Mouse (Mus musculus) left cerebral cortex, postnatal 36 days (tissue): Measurements from ENCODE around the gene Phlda3. TPM values are rescaled to one million over a fixed set of nuclear protein-coding genes. Genes with fewer than 3 reads are reported as not detected.

Experiments used
- DNase-seq, 2 experiments: peaks; one replicate each; pipeline ENCODE4 v3.0.0; 2021 to 2022; ENCODE audit warnings: low spot score in 2 of 2, mixed read lengths in 1 of 2
- intact Hi-C: fragments of 180-260 bp; cut with DNase I; formaldehyde crosslinking; loops from one replicate; pipeline ENCODE4 v1.15.1; 2025
- total RNA-seq, 2 experiments: library from RNA; stranded (reverse); gene quantifications; 2 replicates each; pipeline ENCODE4 v1.2.3; 2021

Gene Phlda3
- total RNA-seq, 2 experiments from 2014 or later, result 18.2 to 28.8 TPM

DNA sequence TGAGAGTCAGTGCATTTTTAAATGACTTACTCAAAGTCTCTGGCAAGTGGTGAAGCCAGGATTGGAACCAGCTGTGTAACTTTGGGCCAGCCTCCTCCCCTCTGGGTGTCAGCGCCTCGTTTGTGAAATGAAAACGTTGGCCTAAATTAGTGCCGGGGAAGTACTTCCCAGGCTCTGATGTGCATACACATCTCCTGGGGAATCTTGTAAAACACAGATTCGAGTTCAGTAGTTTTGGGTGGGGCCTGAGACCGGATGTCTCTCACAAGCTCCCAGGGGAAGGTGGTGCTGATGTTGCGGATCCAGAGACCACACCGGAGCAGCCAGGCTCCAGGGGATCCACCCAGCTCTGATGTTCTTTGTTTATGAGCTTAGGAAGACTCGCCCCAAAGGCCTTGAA, 10.6 kb upstream of the Phlda3 start:
- intact Hi-C loops, result no loop called here
- no peak for DNase-seq

- intact Hi-C loops, result no loop called here
- DNase-seq, result no peak
Measured at GRCm38 (mm10) chr1:135755913-135756312, 10.0 kb upstream of the Phlda3 start.

DNA sequence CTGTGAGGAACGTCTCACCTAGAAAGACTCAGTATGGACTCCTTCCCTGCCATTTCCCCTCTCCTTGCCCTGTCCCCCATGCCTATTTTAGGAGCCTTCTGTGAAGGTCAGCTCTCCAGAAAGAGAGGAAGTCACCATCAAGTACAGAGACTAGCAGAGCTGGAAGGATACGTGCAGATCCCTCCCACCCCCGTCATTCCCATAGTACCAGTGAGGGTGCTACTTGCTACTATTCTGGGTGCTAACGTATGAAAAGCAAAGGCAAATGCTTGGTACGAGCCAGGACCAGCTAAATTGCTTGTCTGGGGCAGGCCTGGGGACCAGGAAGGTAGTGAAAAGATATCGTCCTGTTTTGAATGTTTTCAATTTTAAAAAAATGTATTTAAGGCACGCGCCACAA, 8.6 kb upstream of the Phlda3 start:
- no peak for DNase-seq
- intact Hi-C loops, result no loop called here

- intact Hi-C loops, result no loop called here
- DNase-seq, result no peak
Measured at GRCm38 (mm10) chr1:135759685-135760084, 6.2 kb upstream of the Phlda3 start.

GRCm38 (mm10) chr1:135760216-135760615, 5.7 kb upstream of the Phlda3 start:
- intact Hi-C loops, result no loop called here
- DNase-seq, result no peak

DNA sequence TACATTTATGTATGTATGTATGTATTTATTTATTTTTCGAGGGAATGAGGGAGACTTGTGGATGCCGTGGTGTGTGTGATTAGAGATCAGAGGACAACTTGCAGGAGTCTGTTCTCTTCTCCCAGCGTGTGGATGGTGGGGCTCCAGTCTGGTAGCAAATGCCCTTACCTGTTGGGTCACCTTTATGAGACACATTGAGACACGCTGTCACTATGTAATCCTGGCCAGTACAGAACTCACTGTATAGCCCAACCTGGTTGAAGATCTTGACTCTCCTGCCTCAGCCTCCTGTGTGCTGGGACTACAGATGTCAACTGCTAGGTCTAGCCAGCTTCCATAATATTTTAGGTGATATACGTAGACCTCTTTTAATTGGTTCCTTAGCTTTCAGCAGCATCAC, 4.2 kb upstream of the Phlda3 start:
- intact Hi-C loops, result no loop called here
- no peak for DNase-seq

DNA sequence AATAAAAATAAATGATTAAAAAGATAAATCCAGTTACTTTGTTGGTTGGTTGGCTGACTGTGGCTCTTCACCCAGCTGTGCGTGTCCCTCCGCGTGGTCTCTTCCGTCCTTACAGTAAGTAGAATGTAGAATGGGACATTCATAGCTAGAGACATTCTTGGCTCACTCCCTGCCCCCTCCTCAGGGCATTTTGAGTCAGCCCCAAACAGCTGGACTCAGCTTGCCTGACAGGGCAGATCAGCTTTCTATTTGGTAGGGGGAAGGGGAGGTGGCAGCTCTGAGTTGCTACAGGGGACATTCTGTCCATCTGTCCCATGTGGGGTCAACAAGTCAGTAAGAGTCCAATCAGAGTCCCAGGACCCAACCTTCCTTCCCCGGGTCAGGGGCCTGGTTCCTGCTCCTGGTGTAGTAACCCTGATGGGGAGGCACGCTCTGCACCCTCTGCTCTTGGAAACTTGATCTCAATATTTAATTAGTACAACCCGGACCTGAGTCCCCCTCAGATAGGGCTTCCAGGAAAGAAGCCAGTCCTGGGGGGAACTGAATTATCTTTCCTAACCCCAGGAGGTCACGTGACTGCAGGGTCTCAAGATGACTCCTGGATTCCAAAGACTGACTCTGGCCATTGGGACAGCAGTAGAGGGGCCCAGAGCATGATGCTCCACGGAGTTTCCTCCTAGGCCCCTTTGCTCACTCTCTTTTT, 2.3 kb upstream of the Phlda3 start:
- intact Hi-C loops, result no loop called here
- no peak for DNase-seq

GRCm38 (mm10) chr1:135764206-135764528, 1.8 kb upstream of the Phlda3 start:
- no peak for DNase-seq
- intact Hi-C loops, result no loop called here

GRCm38 (mm10) chr1:135766592-135767306, 830 bp downstream of the Phlda3 start:
- intact Hi-C loops, result no loop called here
- no peak for DNase-seq

DNA sequence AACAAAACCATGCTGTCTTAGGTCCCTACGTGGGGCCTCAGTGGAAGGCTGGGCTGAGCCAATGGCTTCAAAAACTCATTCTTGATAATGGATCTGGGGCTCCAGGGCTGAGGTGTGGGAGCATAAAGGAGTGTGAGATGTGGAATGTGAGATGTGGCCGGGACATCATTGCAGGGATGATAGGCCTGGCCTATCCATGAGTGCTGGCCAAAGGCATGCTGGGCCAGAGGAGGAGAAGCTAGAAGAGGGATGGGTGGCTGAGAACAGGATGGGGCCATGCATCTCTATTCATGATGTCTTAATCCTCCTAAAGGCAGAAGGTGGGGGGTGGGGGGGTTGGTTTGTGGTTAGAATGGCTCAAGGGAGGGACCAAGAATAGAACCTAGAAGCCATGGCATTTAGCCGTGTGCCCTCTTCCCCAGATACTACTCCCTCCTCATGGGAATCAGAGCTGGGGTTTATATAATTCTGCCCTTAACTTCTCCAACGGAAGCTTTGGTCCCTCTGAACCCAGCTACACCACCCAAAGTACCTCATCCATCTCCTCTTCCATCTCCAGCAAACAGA, 1.5 kb downstream of the Phlda3 start:
- no peak for DNase-seq
- intact Hi-C loops, result no loop called here

DNA sequence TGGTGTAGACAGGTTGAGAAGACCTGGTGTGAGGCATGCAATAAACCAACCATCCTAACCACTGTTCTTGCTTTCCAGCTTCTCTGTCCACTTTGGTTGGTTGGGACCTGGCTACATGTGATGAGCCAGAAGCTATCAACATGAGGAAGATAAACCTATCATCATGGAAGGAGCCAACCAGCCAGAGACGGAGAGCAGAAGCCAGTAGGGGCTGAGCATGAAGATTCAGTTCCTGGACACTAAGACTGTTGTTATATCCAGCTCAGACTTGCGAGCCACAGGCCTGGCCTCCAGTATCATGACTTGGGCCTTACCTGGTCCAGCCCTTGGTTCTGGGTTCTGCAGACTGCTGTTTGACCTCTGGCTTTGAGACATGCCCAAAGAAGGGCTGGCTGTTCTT, 2.5 kb downstream of the Phlda3 start:
- intact Hi-C loops, result no loop called here
- DNase-seq, result no peak

- intact Hi-C loops, result no loop called here
- DNase-seq, result no peak
Measured at GRCm38 (mm10) chr1:135770237-135770636, 4.3 kb downstream of the Phlda3 start.

- DNase-seq, result no peak
- intact Hi-C loops, result no loop called here
Measured at GRCm38 (mm10) chr1:135770896-135771572, 5.1 kb downstream of the Phlda3 start.

- DNase-seq, result no peak
- intact Hi-C loops, result no loop called here
Measured at GRCm38 (mm10) chr1:135771573-135771970, 5.7 kb downstream of the Phlda3 start.

GRCm38 (mm10) chr1:135776596-135776995, 10.7 kb downstream of the Phlda3 start:
- intact Hi-C loops, result no loop called here
- no peak for DNase-seq

DNA sequence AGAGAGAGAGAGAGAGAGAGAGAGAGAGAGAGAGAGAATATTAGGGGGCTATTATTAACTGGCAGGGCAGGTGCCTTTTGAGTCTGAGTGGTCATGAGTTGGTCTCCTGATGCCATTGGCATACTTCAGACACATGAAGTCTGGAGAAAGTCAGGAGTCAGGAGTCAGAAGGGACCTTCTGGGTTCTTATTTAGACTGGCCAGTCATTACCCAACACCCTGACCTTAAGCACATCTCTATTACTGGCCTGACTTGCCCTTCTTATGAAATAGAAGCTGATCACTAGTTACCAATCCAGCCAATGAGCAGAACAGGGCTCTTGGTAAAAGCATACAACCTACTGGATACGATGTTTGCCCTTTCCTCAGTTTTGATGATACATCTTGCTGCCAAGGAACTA, 11.1 kb downstream of the Phlda3 start:
- DNase-seq, result no peak
- intact Hi-C loops, result no loop called here

GRCm38 (mm10) chr1:135778780-135779535, 13.0 kb downstream of the Phlda3 start, which contains the start of gene Tnni1:
Gene Tnni1, plus strand, starts transcription at chr1:135779434.
- no peak for DNase-seq
- intact Hi-C loops, result no loop called here

GRCm38 (mm10) chr1:135780649-135781048, 14.7 kb downstream of the Phlda3 start:
- intact Hi-C loops, result loop anchor here (1.0 kb wide), 2 partner anchors 27 to 61 kb away; no protein-coding TSS in a partner anchor

GRCm38 (mm10) chr1:135781220-135781619, 15.3 kb downstream of the Phlda3 start:
- intact Hi-C loops, result loop anchor here (1.0 kb wide), 2 partner anchors 28 to 62 kb away; no protein-coding TSS in a partner anchor
- DNase-seq, result peak; percentile 53 to 57

More at GRCm38 (mm10) chr1:135780649-135781048, 14.7 kb downstream of the Phlda3 start:
- no peak for DNase-seq

DNA sequence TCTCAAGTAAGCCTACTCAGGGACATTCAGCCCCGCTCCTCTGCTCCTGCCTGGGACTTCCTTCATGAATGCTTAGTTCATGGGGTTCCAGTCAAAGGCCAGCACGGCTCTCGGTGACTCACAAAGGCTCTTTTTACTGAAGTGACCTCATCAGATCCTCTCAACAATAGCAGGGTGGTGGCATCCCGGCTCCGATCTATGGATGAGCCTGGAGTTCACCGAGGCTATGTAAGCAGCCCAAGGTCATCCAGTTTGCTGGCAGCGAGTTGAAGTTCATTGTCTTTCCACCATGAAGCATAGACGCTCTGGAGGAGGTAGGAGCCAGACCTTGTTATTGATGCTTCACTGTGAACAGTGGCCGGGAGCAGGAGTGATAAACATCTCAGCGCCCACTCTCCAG, 16.9 kb downstream of the Phlda3 start:
- DNase-seq, result no peak
- intact Hi-C loops, result no loop called here
